Mouse (Mus musculus): Measurements from ENCODE around the gene Smyd5. TPM values are rescaled to one million over a fixed set of nuclear protein-coding genes. Genes with fewer than 3 reads are reported as not detected.
A peak's percentile ranks its signal among the peaks of the same experiment; 100 is the strongest.

Gene Smyd5
- total RNA-seq (2021), result 10 to 100 TPM; 65.9 to 67.5 TPM

DNA sequence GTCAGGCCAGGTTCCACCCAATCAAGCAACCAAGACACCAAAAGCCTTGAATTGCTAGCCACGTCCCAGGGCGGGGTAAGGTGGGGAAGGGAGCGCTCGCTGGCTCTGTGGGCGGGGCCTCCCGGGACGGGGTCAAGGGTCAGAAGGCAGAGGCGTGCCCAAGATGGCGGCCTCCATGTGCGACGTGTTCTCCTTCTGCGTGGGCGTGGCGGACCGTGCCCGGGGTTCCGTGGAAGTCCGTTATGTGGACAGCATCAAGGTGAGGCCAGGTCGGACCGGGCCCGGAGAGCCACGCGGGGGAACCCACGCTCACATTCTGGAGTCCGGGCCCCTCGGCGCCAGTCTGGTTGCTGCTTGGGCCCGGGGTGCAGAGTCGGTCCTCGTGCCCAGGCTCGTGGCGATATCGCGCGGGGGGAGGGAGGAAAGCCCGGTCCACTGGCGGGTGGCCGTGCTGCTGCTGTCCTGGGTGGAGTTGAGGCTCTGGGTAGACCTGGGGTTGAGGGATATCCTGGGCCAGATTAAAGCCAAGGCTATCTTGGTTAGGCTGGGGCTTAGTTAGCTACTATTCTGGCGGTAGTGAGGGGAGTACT lies at the start of gene Smyd5:
Gene Smyd5, plus strand, starts transcription at position 148 of the 590 bp plus-strand sequence.
- DNase-seq, result peak; percentile 83
- intact Hi-C loops (cut with DNase I), result no loop called here

- intact Hi-C loops (cut with DNase I), result no loop called here
Measured at GRCm38 (mm10) chr6:85382791-85383190, 49.0 kb upstream of the Smyd5 start.

DNA sequence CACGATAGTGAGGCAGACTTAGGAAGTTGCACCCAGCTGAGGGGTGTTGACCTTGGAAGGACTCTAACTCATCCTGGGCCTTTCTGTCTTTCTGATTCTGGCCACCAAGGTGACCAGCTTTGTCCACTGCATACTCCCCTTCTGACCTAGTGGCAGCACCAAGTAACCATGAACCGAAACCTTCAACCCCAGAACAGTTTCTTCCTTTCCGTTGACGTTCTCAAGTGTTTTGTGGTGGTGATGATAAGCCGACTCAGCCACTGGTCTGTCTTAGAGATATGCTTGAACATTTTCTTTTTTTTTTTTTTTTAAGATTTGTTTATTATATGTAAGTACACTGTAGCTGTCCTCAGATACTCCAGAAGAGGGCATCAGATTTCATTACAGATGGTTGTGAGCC lies 43.2 kb upstream of the Smyd5 start:
- intact Hi-C loops (cut with DNase I), result no loop called here
- no peak for DNase-seq

More at GRCm38 (mm10) chr6:85382791-85383190, 49.0 kb upstream of the Smyd5 start:
- no peak for DNase-seq

DNA sequence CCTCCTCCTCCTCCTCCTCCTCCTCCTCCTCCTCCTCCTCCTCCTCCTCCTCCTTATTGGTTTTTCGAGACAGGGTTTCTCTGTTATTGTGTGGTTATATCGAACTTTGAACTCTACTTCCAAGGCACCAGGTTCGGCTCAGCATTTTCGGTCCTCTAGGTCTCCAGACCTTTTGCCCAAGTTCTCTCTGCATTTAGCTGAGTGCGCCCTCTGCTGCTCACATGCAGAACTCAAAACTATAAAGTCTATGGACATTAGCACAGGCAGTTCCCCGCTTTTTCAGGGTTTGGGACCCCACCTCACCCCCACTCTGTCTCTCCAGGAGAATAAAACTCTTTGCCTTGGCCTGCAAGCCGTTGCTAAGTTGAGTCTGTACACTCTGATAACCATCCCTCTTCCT lies 40.0 kb upstream of the Smyd5 start:
- intact Hi-C loops (cut with DNase I), result loop anchor here (5.0 kb wide), 1 partner anchor 45 kb away; no protein-coding TSS in a partner anchor
- DNase-seq, result peak; percentile 80

GRCm38 (mm10) chr6:85395360-85395759 lies 36.4 kb upstream of the Smyd5 start:
- intact Hi-C loops (cut with DNase I), result no loop called here
- no peak for DNase-seq

DNA sequence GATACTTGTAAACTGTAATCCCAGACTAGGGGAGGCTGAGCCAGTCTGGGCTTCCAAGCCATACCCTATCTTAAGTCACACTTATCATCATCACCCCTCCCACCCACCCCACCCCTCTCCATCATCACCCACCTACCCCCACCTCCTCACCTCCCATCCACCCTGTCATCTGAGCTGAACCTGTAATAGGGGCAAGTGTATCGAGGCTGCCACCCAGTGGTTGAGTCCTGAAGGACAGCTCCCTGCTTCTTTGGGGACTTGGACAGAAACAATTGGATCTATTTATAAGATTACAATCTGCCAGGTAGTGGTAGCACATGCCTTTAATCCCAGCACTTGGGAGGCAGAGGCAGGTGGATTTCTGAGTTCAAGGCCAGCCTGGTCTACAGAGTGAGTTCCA lies 34.6 kb upstream of the Smyd5 start:
- DNase-seq, result no peak
- intact Hi-C loops (cut with DNase I), result no loop called here

GRCm38 (mm10) chr6:85399715-85400114 lies 32.1 kb upstream of the Smyd5 start:
- no peak for DNase-seq

GRCm38 (mm10) chr6:85402613-85403012 lies 29.2 kb upstream of the Smyd5 start:
- intact Hi-C loops (cut with DNase I), result no loop called here
- no peak for DNase-seq

More at GRCm38 (mm10) chr6:85399715-85400114, 32.1 kb upstream of the Smyd5 start:
- intact Hi-C loops (cut with DNase I), result no loop called here

DNA sequence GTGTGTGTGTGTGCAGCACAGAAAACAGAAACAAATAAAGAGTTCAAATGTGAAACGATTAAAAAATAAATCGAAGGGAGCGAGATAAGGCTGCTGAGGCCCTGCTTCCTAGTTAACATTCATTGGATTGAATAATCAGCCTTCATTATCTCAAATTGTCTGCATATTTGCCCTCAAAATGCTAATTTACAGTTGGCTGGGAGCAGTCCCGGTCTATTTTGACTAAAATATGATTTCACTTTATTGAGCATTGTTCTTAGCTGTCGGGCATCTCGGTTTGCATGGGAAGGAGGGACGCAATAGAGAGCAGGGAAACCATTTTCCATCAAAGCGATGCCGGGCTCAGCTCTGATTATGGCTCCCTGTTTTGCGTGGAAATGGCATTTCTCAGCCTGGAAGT lies 28.8 kb upstream of the Smyd5 start:
- no peak for DNase-seq
- intact Hi-C loops (cut with DNase I), result no loop called here

GRCm38 (mm10) chr6:85409003-85409402 lies 22.8 kb upstream of the Smyd5 start:
- DNase-seq, result no peak
- intact Hi-C loops (cut with DNase I), result no loop called here

GRCm38 (mm10) chr6:85410771-85411273 lies 21.0 kb upstream of the Smyd5 start:
- intact Hi-C loops (cut with DNase I), result loop anchor here (2.0 kb wide), 1 partner anchor 250 kb away; no protein-coding TSS in a partner anchor
- DNase-seq, result peak; percentile 61

- intact Hi-C loops (cut with DNase I), result no loop called here
- DNase-seq, result no peak
Measured at GRCm38 (mm10) chr6:85415829-85416228, 16.0 kb upstream of the Smyd5 start.

DNA sequence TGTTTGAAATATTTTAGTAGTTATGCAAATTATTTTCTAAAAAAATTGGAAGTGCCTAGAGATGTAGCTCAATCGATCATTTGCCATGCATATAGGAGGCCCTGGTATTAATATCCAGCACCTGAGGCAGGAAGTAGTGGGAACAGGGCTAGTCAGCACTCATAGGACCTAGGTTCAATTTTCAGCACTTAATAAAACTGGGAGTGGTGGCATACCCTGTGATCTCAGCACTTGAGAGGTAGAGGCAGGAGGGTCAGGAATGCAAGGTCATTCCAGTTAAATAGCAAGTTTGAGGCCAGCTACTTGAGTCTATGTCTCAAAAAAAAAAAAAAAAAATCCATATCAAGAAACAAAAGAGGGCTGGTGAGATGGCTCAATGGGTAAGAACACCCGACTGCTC lies 12.6 kb upstream of the Smyd5 start:
- intact Hi-C loops (cut with DNase I), result no loop called here
- no peak for DNase-seq

GRCm38 (mm10) chr6:85423836-85424379 lies 7.9 kb upstream of the Smyd5 start, which contains the start of gene Noto:
Noto (plus strand) TSS chr6:85423886.
- intact Hi-C loops (cut with DNase I), result no loop called here
- DNase-seq, result no peak

GRCm38 (mm10) chr6:85431274-85431841 lies 431 bp upstream of the Smyd5 start:
- intact Hi-C loops (cut with DNase I), result no loop called here
- no peak for DNase-seq

- intact Hi-C loops (cut with DNase I), result no loop called here
- no peak for DNase-seq
Measured at GRCm38 (mm10) chr6:85433865-85434264, 2.1 kb downstream of the Smyd5 start.

DNA sequence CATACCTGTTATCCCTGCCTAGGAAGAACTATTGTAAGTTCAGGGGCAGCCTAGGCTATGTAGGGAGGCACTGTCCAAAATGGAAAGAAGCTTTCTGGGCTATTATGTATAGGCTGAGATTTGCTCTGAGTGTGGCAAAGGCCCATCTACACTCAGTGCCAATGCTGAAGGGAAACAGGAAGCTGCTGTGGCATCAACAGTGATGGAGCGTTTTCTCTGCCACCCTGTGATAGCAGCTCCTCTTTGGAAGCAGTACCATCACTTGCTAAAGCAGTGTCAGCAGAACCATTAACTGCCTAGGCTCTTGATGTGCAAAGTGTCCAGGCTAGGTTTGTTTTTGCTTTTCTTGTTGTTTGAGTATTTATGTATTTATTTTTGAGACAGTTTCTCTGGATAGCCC lies 4.4 kb downstream of the Smyd5 start:
- intact Hi-C loops (cut with DNase I), result no loop called here
- no peak for DNase-seq

GRCm38 (mm10) chr6:85436631-85437030 lies 4.8 kb downstream of the Smyd5 start:
- intact Hi-C loops (cut with DNase I), result no loop called here
- no peak for DNase-seq

DNA sequence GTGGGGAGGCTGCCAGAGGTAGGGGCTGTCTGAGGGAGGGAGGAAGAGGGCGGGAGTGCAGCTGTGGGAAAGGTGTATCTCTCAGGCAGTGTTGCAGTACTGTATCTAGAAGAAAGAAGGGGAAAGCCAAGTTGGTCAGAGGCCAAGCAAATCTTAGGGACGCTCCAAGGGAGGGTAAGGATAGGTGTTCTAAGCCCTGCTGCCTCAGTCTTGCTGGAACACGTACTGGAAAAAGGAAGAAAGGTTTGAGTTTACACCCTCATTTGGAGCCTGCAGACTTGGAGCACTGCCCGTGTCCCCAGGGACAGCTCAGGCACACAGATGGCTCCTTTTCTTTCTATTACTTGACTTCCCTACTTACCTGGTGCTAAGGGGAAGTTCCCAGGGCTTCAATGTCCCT lies 9.4 kb downstream of the Smyd5 start:
- intact Hi-C loops (cut with DNase I), result no loop called here
- no peak for DNase-seq

DNA sequence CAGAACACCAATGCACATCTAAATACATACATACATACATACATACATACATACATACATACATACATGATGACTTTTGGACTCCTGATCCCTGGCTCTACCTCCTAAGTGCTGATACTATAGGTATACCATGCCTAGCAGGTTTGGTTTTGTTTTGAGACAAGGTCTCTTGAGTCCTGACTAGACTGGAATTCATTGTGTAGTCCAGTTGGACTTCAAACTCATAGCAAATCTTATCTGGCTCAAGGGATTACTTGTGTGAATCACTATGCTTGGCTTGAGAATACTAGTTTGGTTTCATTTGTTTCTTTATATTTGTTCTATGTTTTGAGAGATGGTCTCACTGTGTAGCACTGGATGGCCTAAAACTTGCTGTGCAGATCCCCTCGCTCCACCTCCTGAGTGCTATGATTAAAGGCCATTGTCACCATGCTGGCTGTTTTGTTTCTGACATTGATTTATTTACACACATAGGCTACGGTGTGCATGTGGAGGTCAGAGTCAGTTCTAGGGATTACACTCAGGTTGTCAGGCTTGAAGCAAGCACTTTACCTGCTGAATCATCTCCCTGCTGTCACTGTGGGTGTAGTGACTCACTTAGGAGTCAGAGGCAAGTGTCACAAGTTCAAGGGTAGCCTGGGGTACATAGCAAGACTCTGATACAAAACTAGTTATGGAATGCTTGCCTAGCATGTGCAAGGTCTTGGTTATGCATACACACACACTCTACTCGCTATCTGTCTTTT lies 11.9 kb downstream of the Smyd5 start:
- DNase-seq, result no peak
- intact Hi-C loops (cut with DNase I), result no loop called here

DNA sequence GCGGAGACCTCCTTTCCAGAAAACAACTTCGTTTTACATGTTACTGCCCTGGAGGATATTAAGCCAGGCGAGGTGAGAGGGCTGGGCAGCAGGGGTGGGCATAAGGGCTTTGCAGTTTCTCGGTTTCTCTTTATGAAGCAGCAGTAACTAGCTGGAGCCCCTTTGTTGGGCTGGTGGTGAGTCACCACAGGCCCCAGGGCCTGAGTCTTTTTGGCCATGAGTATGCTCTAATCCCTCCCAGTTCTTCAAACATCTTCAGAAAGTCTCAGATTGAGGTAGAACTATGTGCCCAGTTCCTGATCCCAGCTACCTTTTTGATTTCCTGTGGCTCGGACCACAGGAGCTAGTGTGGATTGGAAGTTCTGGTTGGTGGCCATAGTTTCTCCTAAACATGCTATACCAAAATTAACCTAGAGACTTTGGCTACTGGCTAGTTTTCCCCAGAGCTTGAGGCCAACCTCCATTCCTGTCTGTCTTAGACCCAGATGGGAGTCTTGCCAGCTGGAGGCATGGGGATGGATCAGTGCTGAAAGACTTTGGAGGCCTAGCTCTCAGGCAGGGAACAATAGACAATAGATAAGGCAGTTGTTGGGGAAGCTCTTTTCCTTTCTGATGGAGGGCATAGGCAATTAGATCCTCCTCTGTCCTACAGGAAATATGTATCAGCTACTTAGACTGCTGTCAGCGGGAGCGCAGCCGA lies 12.6 kb downstream of the Smyd5 start:
- intact Hi-C loops (cut with DNase I), result no loop called here
- DNase-seq, result no peak

All from left cerebral cortex, postnatal 4 days (tissue).